Mouse (Mus musculus): ENCODE measurements around the gene Acox1. TPM values are rescaled to one million over a fixed set of nuclear protein-coding genes. Genes with fewer than 3 reads are reported as not detected.

Gene Acox1
- 158 and 369 TPM in 2 replicates for polyA plus RNA-seq (2012; rRNA removed; ENCODE audit: low replicate concordance)

DNA sequence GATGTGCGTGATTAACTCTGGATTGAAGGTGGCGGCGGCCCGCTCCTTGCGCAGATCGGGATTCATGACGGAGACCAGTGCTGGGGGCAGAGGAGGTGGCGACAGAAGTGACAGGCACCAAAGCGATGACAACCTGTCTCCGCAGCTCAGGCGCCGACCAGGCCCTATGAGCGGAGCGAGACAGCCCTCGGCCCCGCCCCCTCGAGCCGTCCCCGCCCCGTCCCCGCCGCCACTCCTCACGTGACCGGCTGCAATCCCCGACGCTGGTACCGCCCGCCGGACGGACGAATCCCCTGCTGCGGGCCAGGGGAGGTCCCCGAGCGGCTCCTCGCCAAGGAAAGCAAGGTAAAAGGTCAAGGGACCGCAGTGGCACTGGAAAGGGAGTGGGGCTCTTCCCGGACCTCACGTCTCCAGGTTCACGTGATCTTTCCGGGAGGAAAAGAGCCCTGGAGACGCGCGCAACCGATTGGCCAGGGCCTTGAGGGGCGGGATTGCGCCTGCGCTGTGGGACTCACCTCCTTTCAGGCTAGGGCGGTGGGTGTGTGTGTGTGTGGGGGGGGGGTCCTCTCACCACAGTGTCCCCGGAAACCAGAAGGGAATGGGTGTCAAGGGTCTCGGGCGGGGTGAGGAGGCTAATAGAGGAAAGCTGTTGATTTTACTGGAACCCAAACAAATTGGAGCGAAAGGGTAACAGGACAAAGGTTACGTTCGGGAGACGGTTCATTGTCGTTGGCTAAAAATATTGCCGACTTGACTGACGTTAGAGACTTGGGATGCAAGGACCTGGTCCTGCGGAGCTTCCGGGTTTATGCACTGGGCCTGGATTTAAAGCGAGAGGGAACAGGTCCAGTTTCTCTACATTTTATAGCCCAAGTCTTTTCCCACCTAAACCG lies at the start of gene Acox1, which contains the start of gene Ten1:
TSS of gene Acox1 (minus strand) at position 407 of the 893 bp plus-strand sequence.
TSS of gene Ten1 (plus strand) at position 217 of the 893 bp plus-strand sequence.

DNA sequence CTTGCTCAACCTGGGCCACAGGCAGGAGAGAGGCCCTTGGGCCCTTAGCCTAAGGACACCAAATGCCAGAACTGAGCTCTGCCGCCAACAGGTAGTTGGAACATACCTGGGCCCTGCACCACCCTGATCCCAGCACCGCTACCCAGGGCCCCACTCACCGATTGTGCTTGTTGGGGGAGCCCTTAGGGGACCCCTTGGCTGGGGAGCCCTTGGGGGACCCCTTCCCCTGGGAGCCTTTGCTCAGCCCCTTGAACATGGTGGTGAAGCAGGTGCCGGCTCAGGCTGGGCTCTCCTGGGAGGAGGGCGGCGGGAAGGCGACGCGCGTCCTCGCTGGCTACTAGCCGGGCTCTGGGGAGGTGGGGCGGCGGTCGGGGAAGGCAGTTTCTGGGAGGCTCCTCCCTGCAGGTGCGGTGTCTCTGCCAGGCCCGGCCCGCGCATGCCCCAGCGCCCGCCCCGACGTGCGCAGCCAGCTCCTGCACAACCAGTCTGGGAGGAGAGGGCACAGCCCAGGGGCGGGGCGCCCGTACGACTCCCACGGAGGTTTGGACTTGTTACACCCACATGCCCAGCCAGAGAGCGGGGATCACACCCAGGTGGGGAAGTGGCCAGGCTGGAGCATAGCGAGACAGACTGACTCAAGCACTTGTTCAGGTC lies 39.0 kb upstream of the Acox1 start, which contains the start of gene Evpl:
TSS of gene Evpl (minus strand) at position 336 of the 654 bp plus-strand sequence.

DNA sequence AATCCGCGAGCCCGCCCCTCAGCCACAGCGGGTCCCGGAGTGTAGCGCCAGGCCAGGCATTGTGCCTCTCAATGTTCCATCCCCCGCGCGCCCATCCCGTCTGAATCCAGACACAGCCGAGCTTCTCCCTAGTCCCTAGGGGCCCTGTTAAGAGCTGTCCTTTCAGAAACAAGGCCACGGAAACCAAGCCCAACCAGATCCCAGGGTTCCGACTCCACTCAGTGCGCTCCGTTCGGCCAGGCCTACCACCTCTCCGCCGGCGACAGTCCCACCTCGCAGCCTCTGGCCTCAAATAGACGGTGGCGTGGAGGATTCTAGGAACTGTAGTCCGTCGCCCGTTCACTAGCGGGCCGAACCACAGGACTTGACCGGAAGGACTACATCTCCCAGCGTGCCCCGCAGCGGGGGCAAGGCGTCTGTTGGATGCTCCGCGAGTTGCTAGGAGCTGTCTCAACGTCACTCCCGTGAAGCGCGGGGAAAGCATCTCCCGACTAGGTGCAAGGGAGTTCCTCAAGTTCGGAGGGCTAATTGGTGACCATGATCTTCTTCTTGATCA lies 30.9 kb downstream of the Acox1 start, which contains the start of gene Fbf1:
TSS of gene Fbf1 (minus strand) at position 283 of the 556 bp plus-strand sequence.

DNA sequence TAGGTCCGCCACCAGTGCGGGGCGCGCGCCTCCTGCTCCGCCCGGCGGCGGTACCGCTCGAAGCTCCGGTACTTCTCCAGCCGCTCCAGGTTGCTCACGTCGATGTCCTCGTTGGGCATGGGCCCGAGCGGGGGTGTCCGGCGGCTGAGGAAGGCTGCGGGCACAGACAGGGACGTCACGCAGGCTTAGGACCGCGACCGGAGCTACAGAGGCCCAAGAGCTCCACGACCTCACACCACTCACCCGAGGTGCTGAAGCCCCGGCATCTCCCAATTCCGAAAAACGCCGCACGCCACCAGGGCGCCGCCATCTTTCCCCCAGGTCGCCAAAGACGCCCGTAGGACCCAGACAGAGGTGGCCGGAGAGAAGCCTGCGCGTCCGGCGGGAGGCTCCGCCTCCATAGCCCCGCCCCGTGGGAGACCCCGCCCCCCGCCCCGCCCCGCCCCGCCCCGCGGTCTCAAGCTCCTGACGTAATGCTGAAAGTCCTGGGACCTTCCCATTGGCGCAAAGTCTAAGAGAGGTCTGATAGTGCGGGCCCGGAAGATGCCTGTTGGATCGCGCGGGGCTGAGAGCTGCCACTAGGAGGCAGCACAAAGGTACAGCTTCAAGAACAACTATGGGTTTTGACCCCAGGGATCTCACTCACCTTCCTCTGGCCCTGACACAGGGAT lies 60.2 kb downstream of the Acox1 start, which contains the start of gene Mrpl38:
TSS of gene Mrpl38 (minus strand) at position 401 of the 671 bp plus-strand sequence.

DNA sequence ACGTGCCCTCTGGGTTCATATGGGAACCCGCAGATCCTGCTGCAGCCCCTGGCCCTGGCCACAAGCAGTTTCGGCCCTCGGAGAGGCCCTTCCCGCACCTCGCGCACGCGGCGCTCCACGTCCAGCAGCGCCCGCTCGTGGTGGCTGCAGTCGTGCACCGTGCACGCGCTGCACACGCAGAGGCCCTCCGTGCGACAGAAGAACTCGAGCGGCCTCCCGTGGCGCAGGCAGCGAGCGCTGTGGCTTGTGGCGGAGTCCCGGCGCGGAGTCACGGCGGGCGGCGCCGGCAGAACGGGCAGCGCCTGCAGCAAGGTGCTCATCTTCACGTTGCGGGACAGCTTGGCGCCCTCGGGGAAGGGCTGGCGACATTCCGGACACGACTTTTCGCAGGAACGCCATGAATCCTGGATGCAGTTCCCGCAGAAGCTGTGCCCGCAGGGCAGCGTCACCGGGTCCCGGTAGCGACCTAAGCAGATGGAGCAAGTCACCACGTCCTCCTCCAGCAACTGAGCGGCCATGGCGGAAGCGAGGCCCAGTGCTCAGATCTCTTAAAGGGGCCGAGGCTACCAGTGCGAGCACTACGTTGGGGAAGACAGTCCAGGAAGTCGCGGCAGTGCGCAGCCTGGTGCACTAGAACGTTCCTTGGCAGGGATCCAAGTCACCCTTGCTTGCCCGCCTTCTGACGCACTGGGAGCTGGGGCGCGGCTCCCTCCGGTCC lies 68.2 kb downstream of the Acox1 start, which contains the start of gene Trim65:
TSS of gene Trim65 (minus strand) at position 641 of the 718 bp plus-strand sequence.

DNA sequence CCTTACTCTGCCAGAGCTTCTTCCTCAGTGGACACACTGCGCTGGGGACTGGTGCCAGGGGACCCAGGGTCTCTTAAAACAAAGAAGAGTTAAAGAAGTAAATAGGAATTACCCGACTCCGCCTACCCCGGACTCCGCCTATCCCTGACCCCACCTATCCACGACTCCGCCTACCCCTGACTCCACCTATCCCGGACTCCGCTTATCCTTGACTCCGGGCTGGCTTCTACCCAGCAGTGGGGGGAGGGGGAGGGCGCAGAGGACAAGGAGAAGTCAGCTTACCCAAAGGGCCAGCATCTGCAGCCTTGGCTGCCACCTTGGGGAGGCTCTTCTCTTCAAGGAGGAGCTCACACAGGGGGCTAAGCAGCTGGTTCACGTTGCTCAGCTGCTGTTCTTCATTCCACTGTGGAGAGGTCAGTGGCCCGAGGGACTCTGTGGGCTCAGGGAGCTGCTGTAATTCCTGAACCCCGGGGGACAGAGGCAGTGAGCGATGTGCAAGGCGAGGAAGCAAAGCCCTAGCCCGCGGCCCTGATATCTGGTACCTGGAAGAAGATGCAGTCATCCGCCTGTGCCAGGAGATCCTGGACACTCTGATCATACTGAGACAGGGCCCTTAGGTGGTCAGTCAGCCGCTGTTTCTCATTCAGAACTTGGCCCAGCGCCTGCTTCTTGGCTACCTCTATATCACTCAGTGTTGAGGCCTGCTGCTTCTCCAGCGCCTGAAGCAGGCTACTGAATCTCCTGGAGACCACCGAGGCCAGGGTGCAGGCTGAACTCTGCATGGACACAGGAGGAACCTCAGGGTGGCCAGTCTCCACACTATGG lies 71.5 kb downstream of the Acox1 start, which contains the start of gene Trim47:
TSS of gene Trim47 (minus strand) at position 55 of the 825 bp plus-strand sequence.

Other genes with a start within 250 kb of the Acox1 start
- gene Itgb4, start 224.3 kb downstream of the Acox1 start, polyA plus RNA-seq (2012; rRNA removed; ENCODE audit: low replicate concordance), result 5.8 and 15.3 TPM in 2 replicates
- 26.1 and 53.1 TPM in 2 replicates for gene Galk1, start 186.3 kb downstream of the Acox1 start, polyA plus RNA-seq (2012; rRNA removed; ENCODE audit: low replicate concordance)
- gene H3f3b, start 171.1 kb downstream of the Acox1 start, polyA plus RNA-seq (2012; rRNA removed; ENCODE audit: low replicate concordance), result 78.9 and 242 TPM in 2 replicates
- gene Unk, start 168.7 kb downstream of the Acox1 start, polyA plus RNA-seq (2012; rRNA removed; ENCODE audit: low replicate concordance), result 23.6 and 56.2 TPM in 2 replicates
- 1.7 and 7.5 TPM in 2 replicates for gene Unc13d, start 121.1 kb downstream of the Acox1 start, polyA plus RNA-seq (2012; rRNA removed; ENCODE audit: low replicate concordance)
- 189 and 264 TPM in 2 replicates for gene Wbp2, start 112.0 kb downstream of the Acox1 start, polyA plus RNA-seq (2012; rRNA removed; ENCODE audit: low replicate concordance)
- gene Trim47, start 71.8 kb downstream of the Acox1 start, polyA plus RNA-seq (2012; rRNA removed; ENCODE audit: low replicate concordance), result 41.1 and 61.3 TPM in 2 replicates
- 12.7 and 19.1 TPM in 2 replicates for gene Trim65, start 67.9 kb downstream of the Acox1 start, polyA plus RNA-seq (2012; rRNA removed; ENCODE audit: low replicate concordance)
- gene Mrpl38, start 60.2 kb downstream of the Acox1 start, polyA plus RNA-seq (2012; rRNA removed; ENCODE audit: low replicate concordance), result 43.3 and 80.0 TPM in 2 replicates
- 15.9 and 34.9 TPM in 2 replicates for gene Fbf1, start 30.9 kb downstream of the Acox1 start, polyA plus RNA-seq (2012; rRNA removed; ENCODE audit: low replicate concordance)
- 11.0 and 38.0 TPM in 2 replicates for gene Ten1, start 190 bp downstream of the Acox1 start, polyA plus RNA-seq (2012; rRNA removed; ENCODE audit: low replicate concordance)
- gene Evpl, start 39.0 kb upstream of the Acox1 start, polyA plus RNA-seq (2012; rRNA removed; ENCODE audit: low replicate concordance), result 0.26 and 2.2 TPM in 2 replicates
- 47.5 and 69.1 TPM in 2 replicates for gene Srp68, start 75.2 kb upstream of the Acox1 start, polyA plus RNA-seq (2012; rRNA removed; ENCODE audit: low replicate concordance)
- gene Galr2, start 81.9 kb upstream of the Acox1 start, polyA plus RNA-seq (2012; rRNA removed; ENCODE audit: low replicate concordance), result 0.06 and 2.1 TPM in 2 replicates
- gene Exoc7, start 108.2 kb upstream of the Acox1 start, polyA plus RNA-seq (2012; rRNA removed; ENCODE audit: low replicate concordance), result 36.6 and 41.8 TPM in 2 replicates
- gene Foxj1, start 136.4 kb upstream of the Acox1 start, polyA plus RNA-seq (2012; rRNA removed; ENCODE audit: low replicate concordance), result 0.04 and 2.2 TPM in 2 replicates
- gene Rnf157, start 214.0 kb upstream of the Acox1 start, polyA plus RNA-seq (2012; rRNA removed; ENCODE audit: low replicate concordance), result 2.8 and 8.2 TPM in 2 replicates
- gene Ubald2, start 235.0 kb upstream of the Acox1 start, polyA plus RNA-seq (2012; rRNA removed; ENCODE audit: low replicate concordance), result 83.9 and 86.6 TPM in 2 replicates

Measured in subcutaneous adipose tissue, adult 2 months (tissue).